Mouse (Mus musculus) neural tube, embryonic 14.5 days (tissue): ENCODE results near the gene Daw1. TPM values are rescaled to one million over a fixed set of nuclear protein-coding genes. Genes with fewer than 3 reads are reported as not detected.

Experiments
- ATAC-seq: fragments of 200-750 bp; cut with Nextera tagmentation; 2 replicates; pipeline ENCODE4 v1.8.0; 2017; ENCODE audit warnings: low read depth, mild to moderate bottlenecking, moderate TSS enrichment, moderate library complexity
- H3K27ac ChIP-seq: fragments of 300-500 bp; sonication (generic); 2 replicates; pipeline ENCODE4 v1.5.1; 2014; ENCODE audit warnings: low read depth, mild to moderate bottlenecking, control low read depth, low read length, moderate library complexity, mixed read lengths
- H3K27me3 ChIP-seq: fragments of 300-500 bp; sonication (generic); 2 replicates; pipeline ENCODE4 v1.6.1; 2014; ENCODE audit warnings: low read length; ENCODE audit not compliant: control insufficient read depth, insufficient read depth
- H3K36me3 ChIP-seq: fragments of 300-500 bp; sonication (generic); 2 replicates; pipeline ENCODE4 v1.6.1; 2014; ENCODE audit warnings: low read length, mixed read lengths; ENCODE audit not compliant: control insufficient read depth, insufficient read depth
- H3K4me1 ChIP-seq: fragments of 300-500 bp; sonication (generic); 2 replicates; pipeline ENCODE4 v1.6.1; 2014; ENCODE audit warnings: low read length; ENCODE audit not compliant: control insufficient read depth, insufficient read depth
- H3K4me2 ChIP-seq: fragments of 300-500 bp; sonication (generic); 2 replicates; pipeline ENCODE4 v1.6.1; 2014; ENCODE audit warnings: mild to moderate bottlenecking, low read depth, low read length, control low read depth
- H3K4me3 ChIP-seq: fragments of 300-500 bp; sonication (generic); 2 replicates; pipeline ENCODE4 v1.5.1; 2014; ENCODE audit warnings: low read depth, low read length, control low read depth, mixed read lengths
- H3K9ac ChIP-seq: fragments of 300-500 bp; sonication (generic); replicated peaks from 2 replicates; pipeline ENCODE4 v1.6.1; 2014; ENCODE audit warnings: low read depth, mild to moderate bottlenecking, control low read depth, low read length, mixed read lengths
- H3K9me3 ChIP-seq: fragments of 300-500 bp; sonication (generic); 2 replicates; pipeline ENCODE4 v1.6.1; 2016; ENCODE audit warnings: low read length; ENCODE audit not compliant: control insufficient read depth
- WGBS: fragments of 180-500 bp; shearing (Covaris S2); extraction: QIAGEN DNeasy Blood & Tissue Kit; methylation state at CpG from one replicate; pipeline ENCODE4 v1.1.7; 2014; 5-methylcytosine and 5-hydroxymethylcytosine counted together
- polyA plus RNA-seq: library from polyadenylated mRNA; unstranded; fragments of >200 nt; fragmentation: Nextera tagmentation; extraction: Ambion mirVana; gene quantifications from 2 replicates; pipeline ENCODE4 v1.2.1, GENCODE M21; 2014

Gene Daw1
- polyA plus RNA-seq, 1 experiment from 2014 or later = 1.6 TPM

GRCm38 (mm10) chr1:83224423-83224960, 64.9 kb downstream of the Daw1 start:
- H3K9me3 ChIP-seq = no peaks in the 10 kb centered on the region
- no peak overlapping the region for H3K9ac ChIP-seq
- ATAC-seq = no peak
- H3K36me3 ChIP-seq = no peaks in the 10 kb centered on the region
- H3K4me1 ChIP-seq = no peaks in the 10 kb centered on the region
- H3K27me3 ChIP-seq = no peaks in the 10 kb centered on the region
- H3K4me3 ChIP-seq = no peak overlapping the region
- no peak overlapping the region for H3K27ac ChIP-seq
- no peak overlapping the region for H3K4me2 ChIP-seq

- no peak overlapping the region for H3K9ac ChIP-seq
- no peaks in the 10 kb centered on the region for H3K4me1 ChIP-seq
- no peak overlapping the region for H3K4me3 ChIP-seq
- no peaks in the 10 kb centered on the region for H3K27me3 ChIP-seq
- no peak overlapping the region for H3K27ac ChIP-seq
- no peak overlapping the region for H3K4me2 ChIP-seq
- H3K9me3 ChIP-seq = no peaks in the 10 kb centered on the region
- WGBS = 72% methylated on average over 3 of the region's 3 CpGs
- ATAC-seq = no peak
- H3K36me3 ChIP-seq = no peaks in the 10 kb centered on the region
Measured at GRCm38 (mm10) chr1:83227946-83228345, 68.4 kb downstream of the Daw1 start.

- no peaks in the 10 kb centered on the region for H3K4me1 ChIP-seq
- H3K9me3 ChIP-seq = no peaks in the 10 kb centered on the region
- no peak overlapping the region for H3K9ac ChIP-seq
- 92% methylated on average over 1 of the region's 1 CpGs for WGBS
- no peaks in the 10 kb centered on the region for H3K27me3 ChIP-seq
- H3K4me3 ChIP-seq = no peak overlapping the region
- H3K36me3 ChIP-seq = no peaks in the 10 kb centered on the region
- H3K4me2 ChIP-seq = no peak overlapping the region
- H3K27ac ChIP-seq = no peak overlapping the region
- ATAC-seq = no peak
Measured at GRCm38 (mm10) chr1:83248235-83248746, 88.7 kb downstream of the Daw1 start.

GRCm38 (mm10) chr1:83251746-83252145, 92.2 kb downstream of the Daw1 start:
- H3K36me3 ChIP-seq = no peaks in the 10 kb centered on the region
- no peak overlapping the region for H3K9ac ChIP-seq
- no peak overlapping the region for H3K4me2 ChIP-seq
- no peaks in the 10 kb centered on the region for H3K4me1 ChIP-seq
- 92% methylated on average over 1 of the region's 1 CpGs for WGBS
- no peaks in the 10 kb centered on the region for H3K9me3 ChIP-seq
- no peak for ATAC-seq
- no peak overlapping the region for H3K27ac ChIP-seq
- H3K4me3 ChIP-seq = no peak overlapping the region
- H3K27me3 ChIP-seq = no peaks in the 10 kb centered on the region

Other genes starting within 250 kb of the Daw1 start
- not detected in 2 replicates for gene A030005L19Rik, start 246.4 kb upstream of the Daw1 start, polyA plus RNA-seq
- gene A030014E15Rik, start 234.8 kb upstream of the Daw1 start, polyA plus RNA-seq = not detected in 2 replicates
- gene Gm6217, start 228.4 kb upstream of the Daw1 start, polyA plus RNA-seq = not detected in 2 replicates
- gene A030003K21Rik, start 216.4 kb upstream of the Daw1 start, polyA plus RNA-seq = not detected in 2 replicates
- not detected in 2 replicates for gene Gm7544, start 203.7 kb upstream of the Daw1 start, polyA plus RNA-seq
- gene Gm47955, start 199.5 kb upstream of the Daw1 start, polyA plus RNA-seq = not detected in 2 replicates
- gene Gm47959, start 159.2 kb upstream of the Daw1 start, polyA plus RNA-seq = not detected in 2 replicates
- gene Slc19a3, start 121.3 kb upstream of the Daw1 start, polyA plus RNA-seq = 0.66 and 0.85 TPM in 2 replicates
- not detected in 2 replicates for gene Krtap28-10, start 117.3 kb upstream of the Daw1 start, polyA plus RNA-seq
- gene Gm47969, start 114.8 kb upstream of the Daw1 start, polyA plus RNA-seq = not detected in 2 replicates
- not detected in 2 replicates for gene A030005K14Rik, start 100.4 kb upstream of the Daw1 start, polyA plus RNA-seq
- gene Krtap28-13, start 98.8 kb upstream of the Daw1 start, polyA plus RNA-seq = not detected in 2 replicates
- gene Ccl20, start 43.0 kb upstream of the Daw1 start, polyA plus RNA-seq = not detected in 2 replicates
- 16.7 and 24.3 TPM in 2 replicates for gene Sphkap, start 248.4 kb downstream of the Daw1 start, polyA plus RNA-seq